Mouse (Mus musculus): ENCODE measurements around the gene Cfap100. TPM values are rescaled to one million over a fixed set of nuclear protein-coding genes. Genes with fewer than 3 reads are reported as not detected.

Gene Cfap100
- 4.7 and 5.8 TPM in 2 replicates for polyA plus RNA-seq (2012; rRNA removed)

GRCm38 (mm10) chr6:90428380-90428974 lies at the start of gene Cfap100:
Cfap100 (minus strand) TSS chr6:90428797.

GRCm38 (mm10) chr6:90462181-90462706 lies 33.6 kb upstream of the Cfap100 start, which contains the start of gene Klf15:
Klf15 (plus strand) TSS chr6:90462576.

GRCm38 (mm10) chr6:90368976-90369724 lies 59.4 kb downstream of the Cfap100 start, which contains the start of gene Zxdc:
Zxdc (plus strand) TSS chr6:90369492.

Other genes starting within 250 kb of the Cfap100 start
- gene V1ra8, start 226.0 kb downstream of the Cfap100 start, polyA plus RNA-seq (2012; rRNA removed) = not detected in 2 replicates
- gene Vmn1r53, start 204.4 kb downstream of the Cfap100 start, polyA plus RNA-seq (2012; rRNA removed) = 0.16 TPM in 1 of 2 replicates, not detected in the other
- gene Vmn1r54, start 182.5 kb downstream of the Cfap100 start, polyA plus RNA-seq (2012; rRNA removed) = not detected in 2 replicates
- not detected in 2 replicates for gene BC048671, start 127.6 kb downstream of the Cfap100 start, polyA plus RNA-seq (2012; rRNA removed)
- 2.6 and 12.0 TPM in 2 replicates for gene Chst13, start 103.6 kb downstream of the Cfap100 start, polyA plus RNA-seq (2012; rRNA removed)
- 0.29 and 0.47 TPM in 2 replicates for gene Uroc1, start 95.5 kb downstream of the Cfap100 start, polyA plus RNA-seq (2012; rRNA removed)
- gene Zxdc, start 59.3 kb downstream of the Cfap100 start, polyA plus RNA-seq (2012; rRNA removed) = 65.6 and 96.9 TPM in 2 replicates
- gene Klf15, start 33.8 kb upstream of the Cfap100 start, polyA plus RNA-seq (2012; rRNA removed) = 63.2 and 82.2 TPM in 2 replicates
- 16.8 and 18.4 TPM in 2 replicates for gene Aldh1l1, start 57.6 kb upstream of the Cfap100 start, polyA plus RNA-seq (2012; rRNA removed)
- 14.2 and 17.6 TPM in 2 replicates for gene Slc41a3, start 175.9 kb upstream of the Cfap100 start, polyA plus RNA-seq (2012; rRNA removed)